Mouse (Mus musculus) liver, adult 2 months (tissue): Measurements from ENCODE around the gene Lsm3. TPM values are rescaled to one million over a fixed set of nuclear protein-coding genes. Genes with fewer than 3 reads are reported as not detected.
"Not testable (repeated sequence)": the region's sequence is repeated elsewhere in the genome, so short reads cannot be mapped to it uniquely, and the experiment has no call there.

ENCODE experiments used
- DNase-seq: peaks from one replicate; pipeline ENCODE4 v3.0.0-alpha.2; 2011; ENCODE audit warnings: low read depth, low spot score; ENCODE audit errors: extremely low read depth
- H3K27ac ChIP-seq: fragments of 200-500 bp; replicated peaks from 2 replicates; pipeline ENCODE4 v1.5.1; 2012; ENCODE audit warnings: low read depth, mild to moderate bottlenecking, control low read depth, inconsistent platforms, low read length; ENCODE audit not compliant: insufficient read depth
- H3K27me3 ChIP-seq: fragments of 200-500 bp; 2 replicates; pipeline ENCODE4 v1.6.1; 2012; ENCODE audit warnings: mild to moderate bottlenecking, moderate library complexity, low read length, inconsistent platforms; ENCODE audit not compliant: control insufficient read depth, insufficient read depth
- H3K36me3 ChIP-seq: fragments of 200-500 bp; 2 replicates; pipeline ENCODE4 v1.6.1; 2012; ENCODE audit warnings: low read length, inconsistent platforms; ENCODE audit not compliant: control insufficient read depth, insufficient read depth
- H3K4me1 ChIP-seq: fragments of 200-500 bp; 2 replicates; pipeline ENCODE4 v1.6.1; 2011; ENCODE audit warnings: low read length; ENCODE audit not compliant: control insufficient read depth, insufficient read depth
- H3K4me3 ChIP-seq: fragments of 200-500 bp; 2 replicates; pipeline ENCODE4 v1.5.1; 2011; ENCODE audit warnings: low read depth, mild to moderate bottlenecking, control low read depth, low read length, moderate library complexity; ENCODE audit not compliant: insufficient read depth
- H3K79me2 ChIP-seq: fragments of 200-500 bp; 2 replicates; pipeline ENCODE4 v1.6.1; 2012; ENCODE audit warnings: inconsistent platforms, mild to moderate bottlenecking, low read length, moderate library complexity; ENCODE audit not compliant: control insufficient read depth, insufficient read depth
- H3K9ac ChIP-seq: fragments of 200-500 bp; 2 replicates; pipeline ENCODE4 v1.6.1; 2012; ENCODE audit warnings: low read depth, mild to moderate bottlenecking, control low read depth, inconsistent platforms, low read length
- CTCF ChIP-seq: fragments of 200-500 bp; IDR thresholded peaks from 2 replicates; pipeline ENCODE4 v1.5.1; 2011; ENCODE audit warnings: low read depth, low read length, control low read depth
- POLR2A ChIP-seq: fragments of 200-500 bp; IDR thresholded peaks from 2 replicates; pipeline ENCODE4 v1.6.1; 2011; ENCODE audit warnings: low read length, control low read depth; ENCODE audit not compliant: insufficient read depth; ENCODE audit errors: extremely low read depth
- WGBS: fragments of 180-500 bp; shearing (Covaris S2); methylation state at CpG from one replicate; pipeline ENCODE4 v1.1.7; 2018; 5-methylcytosine and 5-hydroxymethylcytosine counted together
- polyA plus RNA-seq: library from polyadenylated mRNA; depleted of rRNA; stranded (reverse); fragments of >200 nt; gene quantifications from 2 replicates; pipeline ENCODE4 v1.2.3, GENCODE M21; 2012; rRNA removed
- total RNA-seq: library from RNA; depleted of rRNA; stranded (reverse); fragments of >200 nt; gene quantifications from 2 replicates; pipeline ENCODE4 v1.2.3, GENCODE M21; 2014; rRNA removed

Lsm3 gene
- 11.5 and 19.6 TPM in 2 replicates for total RNA-seq
- 3.2 and 3.5 TPM in 2 replicates for polyA plus RNA-seq

- H3K4me1 ChIP-seq = peaks cover 7% of the 10 kb centered on the region
- H3K4me3 ChIP-seq = peak within 1 kb of the TSS; percentile 71
- no peaks in the 10 kb centered on the region for H3K27me3 ChIP-seq
- peaks cover 13% of the 10 kb centered on the region; the same call in 1 of the 2 replicates for H3K36me3 ChIP-seq
- DNase-seq = peak; percentile 84
- WGBS = under 1% methylated on average over 80 of the region's 80 CpGs
- H3K79me2 ChIP-seq = no peaks in the 10 kb centered on the region; the same call in 1 of the 2 replicates
- H3K27ac ChIP-seq = peak within 1 kb of the TSS; percentile 40
- TF ChIP-seq POLR2A (peak; percentile 79), CTCF (0 out of 2 replicates have a peak, but pooled peaks have one; percentile 1)
- H3K9ac ChIP-seq = peak within 1 kb of the TSS; percentile 75
These were observed at the start of gene Lsm3, which contains the start of gene Xpc for GRCm38 (mm10) chr6:91515545-91516449. TSS of gene Lsm3 (plus strand) at chr6:91515928. TSS of gene Xpc (minus strand) at chr6:91515888.

- Histone ChIP-seq H3K36me3 (peaks cover 32% of the 10 kb centered on the region), H3K27ac (no peak overlapping the region), H3K27me3 (no peaks in the 10 kb centered on the region), H3K9ac (no peak overlapping the region), H3K79me2 (no peaks in the 10 kb centered on the region; the same call in 1 of the 2 replicates), H3K4me3 (no peak overlapping the region), H3K4me1 (peaks cover under 1% of the 10 kb centered on the region)
- WGBS = 100% methylated on average over 1 of the region's 1 CpGs
- DNase-seq = no peak
- TF ChIP-seq POLR2A = no peak
- no peak for TF ChIP-seq CTCF
These were observed 48.6 kb upstream of the Lsm3 start for GRCm38 (mm10) chr6:91467106-91467505.

- Histone ChIP-seq H3K9ac (no peak overlapping the region), H3K27me3 (no peaks in the 10 kb centered on the region), H3K4me3 (no peak overlapping the region), H3K4me1 (peaks cover 7% of the 10 kb centered on the region), H3K36me3 (peaks cover 12% of the 10 kb centered on the region), H3K27ac (no peak overlapping the region), H3K79me2 (peaks cover 4% of the 10 kb centered on the region; the same call in 1 of the 2 replicates)
- WGBS = 89% methylated on average over 2 of the region's 2 CpGs
- DNase-seq = no peak
- TF ChIP-seq CTCF (no peak), POLR2A (no peak)
These were observed 45.0 kb upstream of the Lsm3 start for GRCm38 (mm10) chr6:91470712-91471111.

GRCm38 (mm10) chr6:91471427-91471826, 44.3 kb upstream of the Lsm3 start:
- H3K4me3 ChIP-seq, DNase-seq, H3K9ac ChIP-seq, H3K27ac ChIP-seq, H3K4me1 ChIP-seq, H3K36me3 ChIP-seq, H3K79me2 ChIP-seq, H3K27me3 ChIP-seq: not testable (repeated sequence)
- WGBS = 97% methylated on average over 3 of the region's 3 CpGs

- TF ChIP-seq POLR2A (no peak), CTCF (no peak)
- peaks cover 2% of the 10 kb centered on the region; the same call in 1 of the 2 replicates for H3K36me3 ChIP-seq
- peak overlapping the region; percentile 86 for H3K9ac ChIP-seq
- no peak for DNase-seq
- peak overlapping the region; percentile 79; the same call in 1 of the 2 replicates for H3K27ac ChIP-seq
- peaks cover 4% of the 10 kb centered on the region; the same call in 1 of the 2 replicates for H3K79me2 ChIP-seq
- H3K4me1 ChIP-seq = peaks cover 7% of the 10 kb centered on the region
- H3K4me3 ChIP-seq = peak overlapping the region; percentile 79
- no peaks in the 10 kb centered on the region for H3K27me3 ChIP-seq
- WGBS = 55% methylated on average over 6 of the region's 6 CpGs
These were observed 43.4 kb upstream of the Lsm3 start for GRCm38 (mm10) chr6:91472319-91472718.
